Mouse (Mus musculus): ENCODE results near the gene Gja8.

DNA sequence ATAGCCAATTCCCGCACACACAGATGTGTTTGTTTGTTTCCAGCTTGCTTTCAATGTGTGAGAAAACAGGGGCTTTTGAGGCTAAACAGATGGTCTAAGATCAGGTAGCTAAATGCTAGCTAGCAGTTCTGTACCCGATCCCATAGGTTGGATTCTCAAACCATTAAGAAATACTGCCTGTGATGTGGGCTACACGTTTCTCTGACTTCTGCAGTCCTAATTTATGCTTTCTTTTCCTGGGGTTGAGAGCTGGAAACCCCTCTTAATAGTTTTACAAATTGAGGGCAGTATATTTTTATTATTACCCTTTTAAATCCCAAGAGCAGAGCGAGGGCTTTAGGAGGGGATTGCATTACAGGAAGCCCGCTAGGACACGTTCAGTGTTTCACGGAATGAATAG lies 4.8 kb downstream of the Gja8 start:
- TF ChIP-seq EP300 (IDR thresholded peaks at IDR 0.05) (no peak), CTCF (IDR thresholded peaks at IDR 0.05) (no peak)
